Mouse (Mus musculus) hindlimb bud, embryonic 11.5 days (tissue): ENCODE results near the gene Faf2.

Experiments
- DNase-seq: peaks from one replicate; pipeline ENCODE4 v3.0.0-alpha.2; 2012; ENCODE audit warnings: low read depth, low spot score; ENCODE audit errors: extremely low spot score

Gene Faf2

GRCm38 (mm10) chr13:54621155-54621932, at the start of gene Faf2:
TSS of gene Faf2 (plus strand) at chr13:54621784.
- DNase-seq, result peak; percentile 81

DNA sequence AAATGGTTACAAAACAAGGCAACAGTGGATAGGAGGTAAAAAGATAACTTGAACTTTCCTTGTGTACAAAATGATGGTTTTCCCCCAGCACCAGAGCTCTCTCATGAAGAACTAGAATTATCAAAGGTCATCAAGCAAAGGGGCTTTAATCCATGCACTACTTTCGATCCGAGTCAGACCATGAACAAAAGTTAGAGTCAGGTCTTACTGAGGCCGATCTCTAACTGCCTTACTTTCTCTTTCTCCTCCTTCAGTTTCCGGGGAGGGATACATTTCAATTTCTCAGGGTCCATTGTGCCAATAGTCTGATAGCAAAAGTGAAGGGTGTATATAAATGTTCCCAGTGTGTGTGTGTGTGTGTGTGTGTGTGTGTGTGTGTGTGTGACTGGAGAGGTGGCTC, 49.0 kb upstream of the Faf2 start:
- DNase-seq, result no peak

DNA sequence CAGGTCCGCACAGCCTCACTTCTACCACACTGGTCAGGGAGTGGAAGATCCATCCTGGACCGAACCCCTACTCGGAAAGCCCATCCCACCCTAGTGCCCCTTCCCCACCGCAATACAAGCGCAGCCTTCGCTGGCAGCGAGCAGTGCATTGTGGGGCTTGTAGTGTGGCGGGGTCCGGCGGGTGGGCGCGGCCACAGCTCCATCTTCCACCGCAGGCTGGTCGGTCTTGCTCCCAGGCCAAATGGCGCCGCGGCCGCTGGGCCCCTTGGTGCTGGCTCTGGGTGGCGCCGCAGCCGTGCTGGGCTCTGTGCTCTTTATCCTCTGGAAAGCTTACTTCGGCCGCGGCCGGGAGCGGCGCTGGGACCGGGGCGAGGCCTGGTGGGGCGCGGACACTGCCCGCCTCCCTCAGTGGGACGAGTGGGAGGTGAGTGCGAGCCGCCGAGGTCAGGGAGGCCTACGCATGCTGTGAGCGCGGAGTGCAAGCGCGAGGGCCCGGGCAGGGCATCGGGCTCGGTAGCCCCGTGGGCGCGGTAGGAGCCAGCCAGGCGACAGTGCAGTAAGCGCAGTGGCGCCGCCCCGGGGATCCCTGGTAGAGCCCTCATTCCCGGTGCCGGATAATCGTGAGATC, 46.6 kb upstream of the Faf2 start, which contains the start of gene Arl10:
TSS of gene Arl10 (plus strand) at position 162 of the 628 bp plus-strand sequence.
- DNase-seq, result no peak

- no peak for DNase-seq
These were observed 46.1 kb upstream of the Faf2 start for GRCm38 (mm10) chr13:54575489-54575888.

GRCm38 (mm10) chr13:54577652-54578507, 43.7 kb upstream of the Faf2 start:
- DNase-seq, result no peak

DNA sequence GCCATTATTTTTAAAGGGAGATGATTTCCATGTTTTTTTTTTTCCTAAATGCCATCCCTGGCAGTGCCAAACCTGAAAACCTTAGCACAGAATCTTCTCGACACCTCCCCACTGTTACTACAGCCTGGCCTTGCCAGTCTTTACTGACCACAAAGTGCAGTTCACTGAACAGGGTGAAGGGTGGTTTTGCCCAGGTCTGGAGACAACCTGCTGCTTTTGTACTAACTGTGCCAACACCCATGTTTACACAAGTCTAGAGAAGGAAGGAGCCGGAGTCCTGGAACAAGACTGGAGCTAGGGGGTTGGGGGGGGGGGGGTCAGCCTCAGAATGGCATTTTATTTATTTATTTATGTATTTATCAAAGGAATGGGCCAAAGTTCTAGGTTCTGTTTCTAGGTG, 40.2 kb upstream of the Faf2 start:
- no peak for DNase-seq

DNA sequence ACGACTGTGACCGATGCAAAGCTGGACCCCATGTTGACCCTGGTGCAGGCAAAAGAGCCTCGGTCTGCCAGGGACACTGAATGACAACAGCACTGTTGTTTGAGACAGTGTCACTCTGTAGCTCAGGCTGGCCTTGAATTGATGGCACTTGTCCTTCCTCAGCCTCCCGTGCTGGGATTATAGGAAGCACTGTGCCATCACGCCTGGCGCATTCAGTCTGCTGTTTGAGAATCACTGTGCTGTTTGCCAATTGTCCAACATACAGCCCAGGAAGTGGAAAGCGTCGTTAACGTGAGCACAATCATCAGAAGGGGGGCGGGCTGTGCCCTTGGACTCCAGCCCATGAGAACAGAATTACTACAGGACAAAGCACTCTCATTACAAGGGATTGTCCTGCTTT, 39.5 kb upstream of the Faf2 start:
- DNase-seq, result no peak

- no peak for DNase-seq
These were observed 38.7 kb upstream of the Faf2 start for GRCm38 (mm10) chr13:54582860-54583259.

GRCm38 (mm10) chr13:54585831-54586230, 35.8 kb upstream of the Faf2 start:
- DNase-seq, result no peak

DNA sequence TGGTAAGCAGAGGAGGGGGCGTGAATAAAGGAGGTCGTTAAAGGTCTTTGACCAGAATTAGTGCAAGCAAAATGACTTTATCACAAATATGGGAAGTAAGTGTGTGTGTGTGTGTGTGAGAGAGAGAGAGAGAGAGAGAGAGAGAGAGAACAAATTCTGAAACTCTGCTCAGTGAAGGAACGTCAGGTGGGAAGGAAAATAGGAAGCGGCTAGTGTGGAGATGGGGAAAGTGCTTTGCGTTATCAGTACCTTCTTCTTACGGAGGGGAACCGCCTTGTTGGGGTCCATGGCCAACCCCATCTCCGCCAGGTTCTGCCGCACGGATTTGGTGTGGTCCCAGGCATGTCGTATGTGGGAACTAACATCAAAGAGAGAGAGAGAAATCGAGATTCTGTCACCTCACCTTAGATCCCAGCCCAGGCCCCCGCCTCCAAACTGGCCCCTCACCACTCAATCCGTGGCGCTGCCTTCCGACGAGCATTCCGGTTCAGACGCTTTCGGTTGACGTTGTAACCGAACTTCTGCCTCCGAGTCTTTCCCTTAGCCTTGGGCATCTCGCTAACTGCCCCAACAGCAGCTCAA, 32.1 kb upstream of the Faf2 start:
- no peak for DNase-seq

DNA sequence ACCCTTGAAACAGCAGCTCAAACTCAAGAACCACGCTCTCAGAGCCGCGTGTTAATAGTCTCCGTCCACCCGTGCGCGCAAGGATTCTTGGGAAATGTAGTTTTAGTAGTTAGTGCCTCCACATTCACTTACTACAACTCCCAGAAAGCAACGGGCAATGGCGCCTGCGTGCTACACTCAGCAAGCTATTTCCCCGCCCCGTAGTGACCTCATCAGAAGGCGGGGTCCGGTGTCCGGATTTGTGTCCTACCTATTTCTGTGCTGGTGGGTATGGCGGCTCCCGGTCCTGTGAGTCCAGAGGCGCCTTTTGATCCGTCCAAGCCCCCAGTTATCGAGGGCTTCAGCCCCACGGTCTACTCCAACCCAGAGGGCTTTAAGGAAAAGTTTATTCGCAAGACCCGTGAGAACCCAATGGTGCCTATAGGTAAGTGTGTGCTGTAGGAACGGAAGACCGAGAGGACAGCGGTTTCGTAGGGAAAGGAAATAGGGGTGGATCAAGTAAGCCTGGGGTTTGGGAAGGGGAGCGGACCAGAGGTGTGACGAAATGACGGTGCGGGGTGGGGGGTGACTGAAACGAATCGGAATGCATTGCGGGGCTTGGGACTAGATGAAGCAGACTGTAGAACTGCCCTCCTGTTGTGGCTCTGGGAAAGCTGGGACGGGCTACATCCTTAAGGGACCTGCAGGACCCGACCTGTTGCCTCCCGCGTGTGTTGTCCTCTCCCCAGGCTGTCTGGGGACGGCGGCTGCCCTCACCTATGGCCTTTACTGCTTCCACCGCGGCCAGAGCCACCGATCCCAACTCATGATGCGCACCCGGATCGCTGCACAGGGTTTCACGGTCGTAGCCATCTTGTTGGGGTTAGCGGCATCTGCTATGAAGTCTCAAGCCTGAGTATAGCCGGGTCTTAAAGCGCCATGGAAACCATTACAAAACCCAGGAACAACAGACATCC, 31.3 kb upstream of the Faf2 start, which contains the start of the genes Nop16 and Higd2a:
TSS of gene Nop16 (minus strand) at position 95 of the 956 bp plus-strand sequence.
TSS of gene Higd2a (plus strand) at position 212 of the 956 bp plus-strand sequence.
- DNase-seq, result peak; percentile 98

- DNase-seq, result no peak
These were observed 29.7 kb upstream of the Faf2 start for GRCm38 (mm10) chr13:54591776-54592356.

DNA sequence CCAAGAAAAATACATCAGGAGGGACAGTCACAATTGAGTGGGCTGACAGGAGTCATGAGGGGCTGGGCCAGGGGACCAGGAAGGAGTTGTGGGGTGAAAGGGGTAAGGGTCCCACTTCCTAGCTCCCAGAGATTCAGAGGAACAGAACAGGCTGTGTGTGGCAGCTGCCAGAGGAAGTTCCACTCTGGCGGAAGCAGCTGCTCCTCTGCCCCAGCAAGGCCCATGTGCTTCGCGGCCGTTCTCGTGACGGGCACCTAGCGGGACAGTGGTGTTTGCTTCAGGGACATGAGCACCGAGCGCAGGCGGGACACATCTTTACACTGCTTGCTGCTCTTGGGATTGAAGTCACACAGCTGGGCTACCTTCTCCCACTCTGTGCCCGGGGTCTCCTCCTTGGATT, 28.0 kb upstream of the Faf2 start:
- no peak for DNase-seq

DNA sequence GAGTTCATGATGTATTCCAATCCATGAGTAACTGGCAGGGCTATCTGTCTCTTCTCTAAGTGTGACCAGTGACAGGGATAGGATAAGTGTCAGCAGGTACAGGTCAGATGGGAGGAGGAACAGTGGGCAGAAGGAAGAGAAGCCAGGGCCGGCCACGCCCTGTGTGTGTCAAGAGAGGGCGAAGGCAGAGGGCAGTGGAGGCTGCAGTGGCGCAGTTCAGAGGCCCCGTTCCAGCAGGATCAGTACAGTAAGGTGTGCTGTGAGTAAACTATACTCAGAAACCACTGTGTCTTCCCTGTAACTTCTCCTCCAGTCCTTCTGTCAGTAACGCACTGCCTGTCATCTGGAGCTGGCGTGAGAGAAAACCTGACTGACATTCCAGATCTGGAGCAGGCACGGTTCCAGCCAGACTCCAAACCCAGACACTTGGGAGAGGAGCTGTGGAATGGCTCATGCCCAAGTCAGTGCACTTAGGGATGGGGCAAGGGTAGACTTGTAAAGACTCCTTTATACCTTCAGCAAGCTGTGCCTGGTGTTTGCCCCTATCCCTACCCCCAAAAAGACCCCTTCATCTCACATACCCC, 25.4 kb upstream of the Faf2 start:
- no peak for DNase-seq

DNA sequence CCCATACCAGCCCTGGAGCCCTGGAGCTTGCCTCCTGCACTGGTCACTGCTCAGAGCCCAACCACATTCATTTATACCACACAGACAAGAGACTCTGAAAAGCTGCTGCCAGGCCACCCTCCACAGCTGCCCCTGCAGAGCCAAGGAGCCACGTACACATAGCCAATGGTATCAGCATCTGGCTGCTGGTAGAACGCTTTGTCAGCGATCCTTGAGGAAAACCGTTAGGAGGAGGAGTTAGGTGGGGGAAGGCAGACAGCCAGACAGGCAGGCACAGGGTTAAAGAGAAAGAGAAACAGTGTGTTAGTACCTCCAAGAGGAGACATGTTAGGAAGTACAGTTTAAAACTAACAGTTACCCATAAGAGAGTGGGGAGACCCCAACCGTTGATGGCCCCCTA, 24.7 kb upstream of the Faf2 start:
- DNase-seq, result no peak

- no peak for DNase-seq
These were observed 22.9 kb upstream of the Faf2 start for GRCm38 (mm10) chr13:54598622-54599143.

DNA sequence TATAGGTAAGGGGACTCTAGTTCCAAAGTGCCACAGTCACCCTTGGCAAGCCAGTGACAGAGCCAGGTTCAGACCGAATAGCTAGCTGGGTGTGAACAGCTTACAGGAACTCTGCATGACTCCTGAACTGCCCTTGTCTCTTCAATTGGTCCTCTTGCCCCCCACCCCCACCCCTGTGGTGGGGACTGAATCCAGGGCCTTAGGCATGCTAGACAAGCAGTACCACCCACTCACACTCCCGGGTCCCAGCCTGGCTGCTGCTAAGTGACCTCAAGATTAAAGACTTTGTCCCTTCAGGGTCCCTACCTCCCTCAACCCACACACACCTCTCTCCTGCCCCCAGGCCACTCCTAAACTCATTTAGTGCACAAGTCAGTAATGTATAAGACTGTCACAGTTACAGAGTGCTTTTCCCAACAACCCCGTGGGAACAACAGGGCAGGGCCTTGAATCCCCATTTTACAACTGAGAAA, 18.9 kb upstream of the Faf2 start:
- DNase-seq, result no peak

GRCm38 (mm10) chr13:54603501-54603900, 18.1 kb upstream of the Faf2 start:
- no peak for DNase-seq

- no peak for DNase-seq
These were observed 17.4 kb upstream of the Faf2 start for GRCm38 (mm10) chr13:54604221-54604620.
